Mouse (Mus musculus): ENCODE measurements at regions not wholly inside any gene's neighbourhood (a gene's known extent, or its start where the extent isn't known, plus 50 kb on each side); places are given as distances from the start of the nearest gene placed in this dataset.
A peak's percentile ranks its signal among the peaks of the same experiment; 100 is the strongest.

DNA sequence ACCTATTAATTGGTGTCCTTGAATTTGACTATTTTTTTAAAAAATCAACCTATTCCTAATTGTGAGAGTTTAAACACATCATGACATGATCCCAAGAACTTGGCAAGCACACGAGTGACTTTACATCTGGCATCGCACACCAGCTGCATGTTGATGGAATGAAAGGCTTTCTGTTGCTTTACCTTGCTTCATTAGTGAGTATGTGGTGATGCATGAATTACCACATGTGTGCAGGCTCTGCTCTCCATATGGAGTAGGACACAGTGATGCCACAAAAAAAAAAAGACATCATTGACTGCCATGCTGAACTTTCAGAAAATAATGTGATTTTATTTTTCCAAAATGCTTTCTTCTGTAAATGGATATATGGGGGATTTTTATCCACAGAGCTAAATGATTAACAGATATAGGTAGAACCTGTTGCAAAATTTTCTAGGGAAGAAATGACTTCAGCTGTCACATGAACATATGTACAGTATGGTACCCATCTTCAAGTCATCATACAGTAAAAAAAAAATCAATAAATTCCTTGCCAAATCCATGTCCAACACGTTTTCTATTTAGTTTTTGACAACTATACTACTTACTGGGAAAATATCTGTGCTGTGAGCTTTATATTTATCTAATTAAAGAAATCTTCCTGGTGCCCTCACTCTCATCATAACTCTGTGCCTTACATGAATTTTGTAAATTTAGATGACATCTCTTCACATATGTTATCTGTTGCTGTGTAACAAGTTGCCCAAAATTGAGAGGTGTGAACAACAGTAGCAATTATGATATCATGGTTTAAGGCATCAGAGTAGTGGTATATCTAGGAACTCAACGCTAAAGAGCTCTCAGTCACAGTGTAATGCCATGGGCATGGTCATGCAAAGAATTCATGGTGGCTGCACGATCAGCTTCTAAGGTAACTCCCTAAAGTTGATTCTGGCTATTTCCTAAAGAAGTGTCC, 84.0 kb upstream of the Arrdc3 start:
- Histone ChIP-seq H3K4me2 (replicated peaks) (no peak overlapping the region), H3K36me3 (no peaks in the 10 kb centered on the region), H3K9me3 (no peaks in the 10 kb centered on the region), H3K27ac (replicated peaks) (no peak overlapping the region), H3K4me1 (no peaks in the 10 kb centered on the region), H3K4me3 (no peak overlapping the region), H3K9ac (replicated peaks) (no peak overlapping the region), H3K27me3 (no peaks in the 10 kb centered on the region)
- peak; percentile 67 for ATAC-seq (replicated peaks)
- WGBS = 69% methylated on average over 5 of the region's 5 CpGs

DNA sequence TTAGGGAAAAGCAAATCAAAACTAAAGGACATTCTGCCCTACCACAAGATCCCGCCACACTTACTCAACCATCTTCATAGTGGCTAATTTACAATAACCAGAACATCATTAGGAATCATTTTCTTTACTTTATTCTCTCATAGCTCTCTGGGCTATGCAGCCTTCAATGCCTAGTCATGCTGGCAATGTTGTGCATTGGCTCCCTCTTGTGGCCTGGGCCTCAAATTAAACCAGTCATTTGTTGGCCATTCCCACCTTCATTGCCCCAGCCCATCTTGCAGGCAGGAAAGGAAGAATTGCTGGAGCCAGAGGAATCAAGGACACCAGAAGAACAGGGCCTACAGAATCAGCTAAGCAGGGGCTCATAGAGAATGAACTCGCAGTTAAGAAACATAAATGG, 77.0 kb upstream of the Arrdc3 start:
- Histone ChIP-seq H3K27me3 (no peaks in the 10 kb centered on the region), H3K4me3 (no peak overlapping the region), H3K4me2 (replicated peaks) (no peak overlapping the region), H3K27ac (replicated peaks) (no peak overlapping the region), H3K4me1 (no peaks in the 10 kb centered on the region), H3K9ac (replicated peaks) (no peak overlapping the region), H3K36me3 (no peaks in the 10 kb centered on the region), H3K9me3 (no peaks in the 10 kb centered on the region)
- no peak; the same call in 1 of the 2 replicates for ATAC-seq (replicated peaks)
- 53% methylated on average over 2 of the region's 2 CpGs for WGBS

DNA sequence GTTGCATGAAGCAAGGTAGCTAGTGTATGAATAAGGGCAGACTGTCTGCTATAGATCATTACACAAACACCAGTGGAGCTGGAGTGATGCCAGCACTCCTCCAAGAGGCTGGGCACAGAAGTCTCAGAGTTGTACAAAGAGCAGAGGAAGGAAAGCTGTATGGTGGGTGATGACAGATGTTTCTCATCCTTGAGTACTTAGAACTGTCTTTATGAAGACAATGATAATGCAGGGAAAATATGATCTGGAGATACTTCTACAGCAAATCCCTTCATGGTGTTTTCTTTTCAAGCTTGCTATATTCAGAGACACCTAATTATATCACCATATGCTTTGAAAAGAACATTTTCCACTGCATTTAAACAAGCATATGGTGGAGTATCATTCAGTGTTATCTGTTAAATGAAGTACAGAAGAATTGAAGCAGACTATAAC, 56.1 kb upstream of the Arrdc3 start:
- ATAC-seq (replicated peaks) = 0 out of 2 replicates have a peak, but pooled peaks have one; percentile 53
- Histone ChIP-seq H3K27me3 (no peaks in the 10 kb centered on the region), H3K4me3 (no peak overlapping the region), H3K36me3 (no peaks in the 10 kb centered on the region), H3K27ac (replicated peaks) (no peak overlapping the region), H3K4me1 (peaks cover 4% of the 10 kb centered on the region), H3K4me2 (replicated peaks) (no peak overlapping the region), H3K9me3 (no peaks in the 10 kb centered on the region), H3K9ac (replicated peaks) (no peak overlapping the region)
